Mouse (Mus musculus) ES-E14 (cell line): ENCODE measurements around the gene Rcan2.

Experiments used
- CHD2 ChIP-seq: IDR thresholded peaks from 2 replicates; pipeline ENCODE4 v1.6.1; 2014; ENCODE audit warnings: mild to moderate bottlenecking, low read depth, low read length, inconsistent platforms
- HCFC1 ChIP-seq: IDR thresholded peaks from 2 replicates; pipeline ENCODE4 v1.6.1; 2012; ENCODE audit warnings: low read length, inconsistent platforms, borderline replicate concordance; ENCODE audit not compliant: insufficient read depth
- MAFK ChIP-seq: IDR thresholded peaks from 2 replicates; pipeline ENCODE4 v1.6.1; 2014; ENCODE audit warnings: mild to moderate bottlenecking, low read depth, low read length, inconsistent platforms; ENCODE audit not compliant: insufficient read depth
- ZC3H11A ChIP-seq: IDR thresholded peaks from 2 replicates; pipeline ENCODE4 v1.6.1; 2012; ENCODE audit warnings: low read depth, mild to moderate bottlenecking, inconsistent platforms, low read length, borderline replicate concordance
- ZNF384 ChIP-seq: IDR thresholded peaks from 2 replicates; pipeline ENCODE4 v1.6.1; 2012; ENCODE audit warnings: low read depth, low read length, inconsistent platforms

- TF ChIP-seq CHD2, result no peak
- no peak for TF ChIP-seq HCFC1
- TF ChIP-seq ZC3H11A, result no peak
- no peak for TF ChIP-seq MAFK
- no peak for TF ChIP-seq ZNF384
Observed at GRCm38 (mm10) chr17:43848903-43849302, 47.8 kb downstream of the Rcan2 start.
